Mouse (Mus musculus) spleen, postnatal 36 days (tissue): ENCODE results near the gene Gpr119.

Experiments
- DNase-seq, 2 experiments: peaks; one replicate each; pipeline ENCODE4 v3.0.0; 2022; ENCODE audit warnings: low spot score in 2 of 2, mixed read lengths in 1 of 2

The Gpr119 gene

GRCm38 (mm10) chrX:48674171-48674570 lies at the start of gene Gpr119:
Gene Gpr119 (minus strand): TSS chrX:48674478.
- DNase-seq = no peak

DNA sequence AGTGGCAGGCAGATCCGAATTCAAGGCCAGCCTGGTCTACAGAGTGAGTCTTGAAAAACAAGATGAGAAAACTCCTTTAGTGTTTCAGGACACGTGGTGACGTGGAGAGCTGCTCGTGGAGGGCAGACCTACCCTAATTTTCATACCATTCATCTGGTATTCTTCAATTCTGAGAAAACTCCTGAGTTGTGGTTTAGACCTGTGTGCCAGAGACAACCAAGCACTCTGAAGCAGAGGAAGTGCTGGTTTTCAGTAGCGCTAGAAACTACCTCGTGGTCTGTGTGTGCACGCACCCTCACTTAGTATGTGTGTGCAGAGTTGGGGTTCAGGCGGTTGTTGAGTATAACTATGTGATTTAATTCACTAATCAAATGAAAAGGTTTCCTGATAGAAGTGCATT lies 38.6 kb upstream of the Gpr119 start:
- no peak for DNase-seq

- no peak for DNase-seq
Observed at GRCm38 (mm10) chrX:48709701-48710100, 35.4 kb upstream of the Gpr119 start.

GRCm38 (mm10) chrX:48694864-48695371 lies 20.6 kb upstream of the Gpr119 start, which contains the start of gene Rbmx2:
Gene Rbmx2 (plus strand): TSS chrX:48695004.
- peak; percentile 86 to 88 for DNase-seq

- no peak for DNase-seq
Observed at GRCm38 (mm10) chrX:48694460-48694859, 20.2 kb upstream of the Gpr119 start.

DNA sequence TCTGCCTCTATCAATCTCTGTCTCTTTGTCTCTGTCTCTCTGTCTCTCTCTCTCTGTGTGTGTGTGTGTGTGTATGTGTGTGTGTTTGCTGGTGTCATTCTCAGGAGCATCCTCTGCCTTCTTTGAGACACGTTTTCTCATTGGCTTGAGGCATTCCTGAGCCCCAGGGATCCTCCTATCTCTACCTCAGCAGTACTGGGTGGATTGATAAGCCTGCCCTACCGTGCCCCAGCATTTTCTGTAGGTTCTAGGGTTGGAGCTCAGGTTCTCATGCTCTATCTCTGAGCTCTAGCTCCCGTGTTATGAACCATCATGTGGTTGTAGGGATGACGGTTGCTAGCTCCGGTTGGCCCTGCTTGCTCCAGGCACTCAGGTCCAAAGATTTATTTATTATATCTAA lies 9.6 kb upstream of the Gpr119 start:
- no peak for DNase-seq

GRCm38 (mm10) chrX:48683451-48683850 lies 9.2 kb upstream of the Gpr119 start:
- DNase-seq = peak; percentile 4 to 35

- DNase-seq = no peak
Observed at GRCm38 (mm10) chrX:48671714-48672113, 2.6 kb downstream of the Gpr119 start.

GRCm38 (mm10) chrX:48669588-48669987 lies 4.7 kb downstream of the Gpr119 start:
- no peak for DNase-seq

GRCm38 (mm10) chrX:48666807-48667206 lies 7.5 kb downstream of the Gpr119 start:
- DNase-seq = no peak

DNA sequence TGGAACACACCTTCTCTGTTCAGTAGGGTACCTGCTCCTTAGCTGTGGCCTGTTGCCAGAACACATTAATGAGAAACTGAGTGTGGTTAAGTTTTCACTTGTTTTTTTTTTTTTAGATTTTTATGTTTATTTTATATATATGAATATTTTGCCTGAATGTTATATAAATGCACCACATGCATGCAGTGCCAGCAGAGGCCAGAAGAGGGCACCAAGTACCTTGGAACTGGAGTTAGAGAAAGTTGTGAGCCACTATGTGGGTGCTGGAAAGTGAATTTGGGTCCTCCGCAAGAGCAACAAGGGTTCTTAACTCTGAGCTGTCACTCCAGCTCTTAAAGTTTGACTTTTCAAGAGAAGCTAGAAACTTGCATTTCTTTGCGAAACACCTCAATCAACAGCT lies 30.2 kb downstream of the Gpr119 start:
- peak; percentile 3 to 5 for DNase-seq

- DNase-seq = no peak
Observed at GRCm38 (mm10) chrX:48637032-48637431, 37.2 kb downstream of the Gpr119 start.

GRCm38 (mm10) chrX:48624054-48624420 lies 50.2 kb downstream of the Gpr119 start:
- no peak for DNase-seq

- peak; percentile 63 to 68 for DNase-seq
Observed at GRCm38 (mm10) chrX:48623379-48624053, 50.8 kb downstream of the Gpr119 start, which contains the start of gene Slc25a14. Gene Slc25a14 (plus strand): TSS chrX:48623413.

GRCm38 (mm10) chrX:48623049-48623378 lies 51.3 kb downstream of the Gpr119 start:
- no peak for DNase-seq
